Mouse (Mus musculus) heart, embryonic 14.5 days (tissue): ENCODE measurements at regions not wholly inside any gene's neighbourhood (a gene's known extent, or its start where the extent isn't known, plus 50 kb on each side); places are given as distances from the start of the nearest gene placed in this dataset.

Source experiments
- ATAC-seq: fragments of 200-750 bp; cut with Nextera tagmentation; 2 replicates; pipeline ENCODE4 v1.8.0; 2017; ENCODE audit warnings: low read depth, moderate TSS enrichment; ENCODE audit not compliant: insufficient number of reproducible peaks, insufficient read depth, low FRiP score
- H3K27ac ChIP-seq, 2 experiments: fragments of 200-500 bp in 1 of 2; fragments of 300-500 bp in 1 of 2; sonication (generic) in 1 of 2; replicated peaks in 1 of 2; 2 replicates each; pipeline ENCODE4 v1.5.1; 2012 to 2014; ENCODE audit warnings: low read depth in 2 of 2, low read length in 2 of 2, control low read depth in 1 of 2, mild to moderate bottlenecking in 1 of 2, mixed read lengths in 1 of 2; ENCODE audit not compliant: control insufficient read depth in 1 of 2, insufficient read depth in 1 of 2
- H3K27me3 ChIP-seq: fragments of 300-500 bp; sonication (generic); 2 replicates; pipeline ENCODE4 v1.6.1; 2014; ENCODE audit warnings: mild to moderate bottlenecking, low read length, control low read depth; ENCODE audit not compliant: control insufficient read depth, insufficient read depth
- H3K36me3 ChIP-seq: fragments of 300-500 bp; sonication (generic); 2 replicates; pipeline ENCODE4 v1.6.1; 2014; ENCODE audit warnings: mild to moderate bottlenecking, control low read depth, low read length, mixed read lengths; ENCODE audit not compliant: control insufficient read depth, insufficient read depth
- H3K4me1 ChIP-seq, 2 experiments: fragments of 200-500 bp in 1 of 2; fragments of 300-500 bp in 1 of 2; sonication (generic) in 1 of 2; 2 replicates each; pipeline ENCODE4 v1.6.1; 2012 to 2014; ENCODE audit warnings: low read length in 2 of 2, control low read depth in 1 of 2, mixed read lengths in 1 of 2; ENCODE audit not compliant: control insufficient read depth in 2 of 2, insufficient read depth in 2 of 2
- H3K4me2 ChIP-seq: fragments of 300-500 bp; sonication (generic); 2 replicates; pipeline ENCODE4 v1.6.1; 2014; ENCODE audit warnings: mild to moderate bottlenecking, low read length
- H3K4me3 ChIP-seq, 2 experiments: fragments of 200-500 bp in 1 of 2; fragments of 300-500 bp in 1 of 2; sonication (generic) in 1 of 2; 2 replicates each; pipeline ENCODE4 v1.5.1; 2012 to 2014; ENCODE audit warnings: low read length in 2 of 2, mild to moderate bottlenecking in 2 of 2, control low read depth in 1 of 2, low read depth in 1 of 2, moderate library complexity in 1 of 2; ENCODE audit not compliant: control insufficient read depth in 1 of 2, insufficient read depth in 1 of 2
- H3K9ac ChIP-seq: fragments of 300-500 bp; sonication (generic); 2 replicates; pipeline ENCODE4 v1.6.1; 2014; ENCODE audit warnings: mild to moderate bottlenecking, low read length
- H3K9me3 ChIP-seq: fragments of 300-500 bp; sonication (generic); 2 replicates; pipeline ENCODE4 v1.6.1; 2016; ENCODE audit warnings: low read length, control low read depth; ENCODE audit not compliant: control insufficient read depth
- WGBS: fragments of 180-500 bp; shearing (Covaris S2); extraction: QIAGEN DNeasy Blood & Tissue Kit; methylation state at CpG from one replicate; pipeline ENCODE4 v1.1.7; 2014; 5-methylcytosine and 5-hydroxymethylcytosine counted together

DNA sequence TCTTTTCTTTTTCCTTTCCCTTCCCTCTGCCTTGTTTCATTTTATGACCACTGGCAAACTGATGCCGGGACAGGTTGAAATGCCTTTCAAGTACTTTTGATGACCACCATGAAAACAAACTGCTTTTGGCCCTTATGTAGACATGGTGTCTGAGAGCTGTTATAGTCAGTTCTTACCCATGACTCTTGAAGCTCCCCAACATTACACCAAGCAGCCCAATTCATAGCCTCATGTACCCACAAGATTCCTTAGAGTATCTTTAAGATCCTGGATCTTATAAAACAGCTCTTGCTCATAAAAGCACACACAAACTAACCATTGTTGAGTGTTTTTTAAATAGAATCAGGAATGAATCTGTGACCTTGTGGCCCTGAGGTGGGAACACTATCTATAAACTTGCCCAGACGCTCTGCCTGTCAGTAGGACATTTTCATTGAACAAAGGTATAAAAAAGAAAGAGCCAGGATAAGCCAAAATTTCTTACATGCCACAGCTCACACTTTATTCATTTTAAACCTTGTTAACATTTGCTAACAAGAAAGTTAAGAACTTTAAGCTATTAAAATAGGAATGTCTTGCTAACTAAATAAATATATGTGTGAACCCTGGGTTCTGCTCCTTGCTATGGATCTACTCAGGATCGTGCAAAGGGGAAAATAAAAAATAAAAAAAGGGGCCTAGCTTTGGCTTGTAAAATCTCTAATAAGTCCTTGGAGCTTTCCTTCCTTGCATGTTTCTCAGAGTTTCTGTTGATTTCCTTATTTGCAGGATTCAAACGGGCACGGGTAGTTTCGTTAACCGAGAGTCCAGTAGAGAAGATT, 375.9 kb upstream of the Btbd3 start:
- Histone ChIP-seq H3K9me3 (no peaks in the 10 kb centered on the region), H3K27me3 (no peaks in the 10 kb centered on the region), H3K9ac (no peak overlapping the region), H3K36me3 (no peaks in the 10 kb centered on the region), H3K27ac (no peak overlapping the region), H3K4me2 (no peak overlapping the region), H3K4me3 (no peak overlapping the region), H3K4me1 (peaks cover 0 to 4% of the 10 kb centered on the region in 2 experiments; a peak in 2 of 4 replicates)
- 53% methylated on average over 7 of the region's 7 CpGs for WGBS
- no peak for ATAC-seq

GRCm38 (mm10) chr2:137869676-137870075, 386.7 kb upstream of the Btbd3 start:
- Histone ChIP-seq H3K4me2 (no peak overlapping the region), H3K27ac (no peak overlapping the region), H3K4me1 (no peaks in the 10 kb centered on the region), H3K27me3 (no peaks in the 10 kb centered on the region), H3K36me3 (no peaks in the 10 kb centered on the region), H3K4me3 (no peak overlapping the region), H3K9me3 (no peaks in the 10 kb centered on the region), H3K9ac (no peak overlapping the region)
- no peak for ATAC-seq
- 76% methylated on average over 4 of the region's 4 CpGs for WGBS

GRCm38 (mm10) chr2:137854494-137854893, 401.9 kb upstream of the Btbd3 start:
- H3K27ac ChIP-seq = peak overlapping the region; percentile 28 to 49; a peak in 2 of 4 replicates
- no peak overlapping the region for H3K9ac ChIP-seq
- no peak overlapping the region for H3K4me2 ChIP-seq
- no peak overlapping the region for H3K4me3 ChIP-seq
- no peaks in the 10 kb centered on the region for H3K9me3 ChIP-seq
- H3K36me3 ChIP-seq = no peaks in the 10 kb centered on the region
- H3K4me1 ChIP-seq = no peaks in the 10 kb centered on the region; a peak in 2 of 4 replicates
- H3K27me3 ChIP-seq = no peaks in the 10 kb centered on the region
- ATAC-seq = 0 out of 2 replicates have a peak, but pooled peaks have one; percentile 26
- 52% methylated on average over 4 of the region's 4 CpGs for WGBS

DNA sequence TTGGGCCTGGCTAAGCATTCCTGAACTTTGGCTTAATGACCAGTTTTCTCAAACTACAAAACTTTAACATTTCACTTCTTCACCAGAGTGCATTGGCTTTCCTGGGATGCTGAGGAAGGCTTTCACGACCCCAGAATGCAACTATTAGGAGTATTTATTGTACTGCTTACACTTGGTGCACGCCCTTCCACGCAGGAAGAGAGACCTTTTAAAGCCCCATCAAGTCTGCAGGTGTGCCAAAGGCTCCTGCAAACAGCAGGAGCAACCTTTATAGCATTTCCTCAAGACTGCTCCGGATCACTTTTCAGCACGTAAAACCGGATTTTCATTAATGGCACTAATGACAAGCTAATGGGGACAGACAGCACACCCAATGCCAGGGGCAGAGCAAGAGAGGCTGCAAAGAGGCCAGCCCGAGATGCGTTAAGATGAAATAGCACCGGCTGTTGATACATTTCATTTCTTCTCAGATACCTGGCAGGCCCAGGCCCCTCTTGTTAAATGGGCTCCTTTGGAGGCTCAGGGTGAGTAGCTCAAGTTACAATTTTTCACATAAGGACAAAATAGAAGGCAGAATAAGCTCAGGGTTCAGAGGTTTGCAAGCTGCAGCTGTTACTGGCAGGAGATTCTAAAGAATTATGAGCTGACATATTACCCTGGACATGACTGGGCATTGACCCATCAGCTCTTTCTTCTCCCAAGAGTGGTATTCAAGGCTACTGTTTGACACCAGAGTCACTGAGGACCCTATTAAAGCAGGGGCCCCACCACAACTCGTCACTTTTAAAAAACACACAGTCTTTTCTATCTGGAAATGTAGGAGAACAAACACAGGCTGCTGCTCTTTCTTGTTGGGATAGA, 402.7 kb upstream of the Btbd3 start:
- Histone ChIP-seq H3K9ac (no peak overlapping the region), H3K27ac (peak overlapping the region in 1 of 2 experiments; percentile 28; a peak in 2 of 4 replicates), H3K4me1 (no peaks in the 10 kb centered on the region; a peak in 2 of 4 replicates), H3K4me3 (no peak overlapping the region), H3K4me2 (no peak overlapping the region), H3K36me3 (no peaks in the 10 kb centered on the region), H3K27me3 (no peaks in the 10 kb centered on the region), H3K9me3 (no peaks in the 10 kb centered on the region)
- ATAC-seq = no peak
- WGBS = 79% methylated on average over 10 of the region's 10 CpGs

GRCm38 (mm10) chr2:137847901-137848300, 408.5 kb upstream of the Btbd3 start:
- 4% methylated on average over 2 of the region's 2 CpGs for WGBS
- ATAC-seq = no peak; the same call in 1 of the 2 replicates

GRCm38 (mm10) chr2:137827814-137828374, 428.5 kb upstream of the Btbd3 start:
- 25% methylated on average over 8 of the region's 8 CpGs for WGBS
- peak overlapping the region; percentile 16; the same call in 1 of the 2 replicates for H3K4me2 ChIP-seq
- ATAC-seq = no peak
- no peak overlapping the region for H3K4me3 ChIP-seq
- peak overlapping the region in 1 of 2 experiments; percentile 9; a peak in 1 of 4 replicates for H3K27ac ChIP-seq
- H3K27me3 ChIP-seq = no peaks in the 10 kb centered on the region
- no peak overlapping the region for H3K9ac ChIP-seq
- H3K4me1 ChIP-seq = peaks cover 0 to 6% of the 10 kb centered on the region in 2 experiments
- H3K9me3 ChIP-seq = peaks cover 4% of the 10 kb centered on the region; the same call in 1 of the 2 replicates
- no peaks in the 10 kb centered on the region for H3K36me3 ChIP-seq

More at GRCm38 (mm10) chr2:137847901-137848300, 408.5 kb upstream of the Btbd3 start:
- H3K4me1 ChIP-seq = peaks cover 0 to 4% of the 10 kb centered on the region in 2 experiments; a peak in 2 of 4 replicates
- no peak overlapping the region for H3K9ac ChIP-seq
- H3K27me3 ChIP-seq = no peaks in the 10 kb centered on the region
- H3K27ac ChIP-seq = 0 out of 4 replicates have a peak overlapping the region, but pooled peaks of 1 of the 2 experiments have one; percentile 1
- H3K4me2 ChIP-seq = no peak overlapping the region
- H3K36me3 ChIP-seq = no peaks in the 10 kb centered on the region
- no peaks in the 10 kb centered on the region for H3K9me3 ChIP-seq
- no peak overlapping the region for H3K4me3 ChIP-seq

DNA sequence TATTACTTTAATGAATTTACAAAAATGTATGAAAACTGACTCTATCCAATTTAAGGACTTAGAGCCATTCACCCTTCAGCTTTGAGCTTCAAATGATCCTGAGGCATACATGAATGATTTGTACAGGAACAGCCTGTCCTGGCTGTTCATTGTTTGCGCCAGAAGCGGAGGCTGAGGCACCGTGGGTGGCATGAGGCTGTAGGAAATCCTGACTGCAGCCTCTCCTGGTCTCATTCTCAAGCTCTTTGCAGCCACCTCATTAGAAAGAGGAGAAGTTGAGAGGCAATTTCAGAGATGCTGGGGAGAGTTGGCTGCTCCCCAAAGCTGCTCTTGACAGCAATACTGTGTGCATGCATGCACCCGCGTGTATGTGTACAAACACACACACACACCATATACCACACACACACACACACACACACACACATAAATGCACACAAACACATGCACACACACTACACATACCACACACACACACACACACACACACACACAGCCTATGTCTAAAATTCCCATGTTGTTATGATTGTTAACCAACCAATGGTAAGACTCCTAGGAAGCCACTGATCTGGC, 434.9 kb upstream of the Btbd3 start:
- WGBS = 83% methylated on average over 5 of the region's 5 CpGs
- ATAC-seq = no peak

More for the DNA sequence above, 434.9 kb upstream of the Btbd3 start:
- Histone ChIP-seq H3K9ac (no peak overlapping the region), H3K27me3 (no peaks in the 10 kb centered on the region), H3K4me1 (no peaks in the 10 kb centered on the region; a peak in 1 of 4 replicates), H3K4me2 (no peak overlapping the region), H3K4me3 (no peak overlapping the region), H3K27ac (no peak overlapping the region), H3K36me3 (no peaks in the 10 kb centered on the region), H3K9me3 (no peaks in the 10 kb centered on the region)
